Mouse (Mus musculus): ENCODE measurements around the gene Apeh. TPM values are rescaled to one million over a fixed set of nuclear protein-coding genes. Genes with fewer than 3 reads are reported as not detected.

The Apeh gene
- total and polyA plus RNA-seq, 2 experiments from 2014 or later, result 32.8 to 43.5 TPM

GRCm38 (mm10) chr9:108117143-108117542 lies 22.7 kb upstream of the Apeh start:
- Histone ChIP-seq H3K4me2 (ENCODE audit: low read depth, low read length) (no peak overlapping the region), H3K27me3 (ENCODE audit: control insufficient read depth, insufficient read depth, low read length) (peaks cover 6% of the 10 kb centered on the region; the same call in 1 of the 2 replicates), H3K9me3 (replicated peaks; ENCODE audit: control insufficient read depth, low read length) (no peaks in the 10 kb centered on the region), H3K9ac (replicated peaks; ENCODE audit: low read depth, low read length) (no peak overlapping the region), H3K36me3 (replicated peaks; ENCODE audit: control insufficient read depth, insufficient read depth, low read length) (no peaks in the 10 kb centered on the region), H3K4me1 (ENCODE audit: control insufficient read depth, insufficient read depth) (peaks cover 7% of the 10 kb centered on the region), H3K4me3 (ENCODE audit: low read depth, low read length) (no peak overlapping the region), H3K27ac (ENCODE audit: low read depth) (no peak overlapping the region)
- no peak for DNase-seq (ENCODE audit: low spot score)
- WGBS, result 66% methylated on average over 4 of the region's 4 CpGs
- TF ChIP-seq EP300 (IDR thresholded peaks at IDR 0.05; ENCODE audit: low read depth), result no peak
- no peak for TF ChIP-seq CTCF (IDR thresholded peaks at IDR 0.05; ENCODE audit: low read depth)
- no peak for ATAC-seq (ENCODE audit: insufficient read depth, low read depth)

DNA sequence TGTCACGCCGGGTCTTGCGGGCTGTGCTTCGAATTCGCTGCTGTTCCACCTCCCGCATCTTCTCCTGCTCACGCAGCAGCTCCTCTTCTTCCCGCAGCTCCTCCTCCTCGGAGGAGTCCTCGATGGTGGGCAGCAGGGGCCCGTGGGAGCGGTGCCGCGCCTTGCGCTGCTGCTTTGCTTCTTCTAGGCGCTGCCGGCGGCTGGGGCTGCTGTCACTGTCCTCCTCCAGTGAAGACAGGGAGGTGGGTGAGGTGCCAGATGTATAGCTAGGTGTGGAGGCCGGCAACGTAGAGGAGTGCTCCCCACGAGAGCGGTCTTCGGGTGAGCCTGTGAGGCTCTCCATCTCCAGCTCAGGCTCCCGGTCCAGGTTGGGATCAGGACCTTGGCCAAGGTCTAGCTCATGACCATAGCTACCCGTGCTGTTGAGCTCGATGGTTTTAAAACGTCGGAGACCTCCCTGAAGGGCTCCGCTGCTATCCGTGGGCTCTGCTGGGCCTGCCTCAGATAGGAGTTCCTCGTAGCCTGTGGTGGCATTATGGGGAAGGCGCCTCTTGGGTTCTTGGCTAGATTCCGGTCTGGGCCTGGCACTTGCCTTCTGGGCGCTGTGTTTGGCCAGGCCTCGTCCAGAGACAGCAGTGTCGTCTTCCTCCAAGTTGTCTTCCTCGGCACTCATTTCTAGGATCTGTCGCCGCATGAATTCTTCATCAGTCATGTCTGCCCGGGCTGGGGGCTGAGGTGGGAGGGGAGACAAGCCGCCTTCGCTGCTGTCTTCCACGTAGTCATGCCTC lies 21.1 kb upstream of the Apeh start:
- TF ChIP-seq CTCF (IDR thresholded peaks at IDR 0.05; ENCODE audit: low read depth), result no peak
- Histone ChIP-seq H3K36me3 (replicated peaks; ENCODE audit: control insufficient read depth, insufficient read depth, low read length) (no peaks in the 10 kb centered on the region), H3K4me1 (ENCODE audit: control insufficient read depth, insufficient read depth) (peaks cover 12% of the 10 kb centered on the region), H3K9me3 (replicated peaks; ENCODE audit: control insufficient read depth, low read length) (no peaks in the 10 kb centered on the region), H3K27me3 (ENCODE audit: control insufficient read depth, insufficient read depth, low read length) (peaks cover 9% of the 10 kb centered on the region; the same call in 1 of the 2 replicates), H3K9ac (replicated peaks; ENCODE audit: low read depth, low read length) (no peak overlapping the region), H3K27ac (ENCODE audit: low read depth) (no peak overlapping the region), H3K4me3 (ENCODE audit: low read depth, low read length) (no peak overlapping the region), H3K4me2 (ENCODE audit: low read depth, low read length) (no peak overlapping the region)
- ATAC-seq (ENCODE audit: insufficient read depth, low read depth), result no peak
- 65% methylated on average over 43 of the region's 43 CpGs for WGBS
- DNase-seq (ENCODE audit: low spot score), result no peak

GRCm38 (mm10) chr9:108112719-108113340 lies 18.4 kb upstream of the Apeh start:
- Histone ChIP-seq H3K27ac (ENCODE audit: low read depth) (no peak overlapping the region), H3K4me1 (ENCODE audit: control insufficient read depth, insufficient read depth) (peaks cover 7% of the 10 kb centered on the region; the same call in 1 of the 2 replicates), H3K4me2 (ENCODE audit: low read depth, low read length) (no peak overlapping the region), H3K36me3 (replicated peaks; ENCODE audit: control insufficient read depth, insufficient read depth, low read length) (no peaks in the 10 kb centered on the region), H3K27me3 (ENCODE audit: control insufficient read depth, insufficient read depth, low read length) (peaks cover 15% of the 10 kb centered on the region; the same call in 1 of the 2 replicates), H3K9me3 (replicated peaks; ENCODE audit: control insufficient read depth, low read length) (no peaks in the 10 kb centered on the region), H3K4me3 (ENCODE audit: low read depth, low read length) (no peak overlapping the region), H3K9ac (replicated peaks; ENCODE audit: low read depth, low read length) (no peak overlapping the region)
- 93% methylated on average over 18 of the region's 18 CpGs for WGBS
- ATAC-seq (ENCODE audit: insufficient read depth, low read depth) (no peak), DNase-seq (ENCODE audit: low spot score) (no peak)
- TF ChIP-seq EP300 (IDR thresholded peaks at IDR 0.05; ENCODE audit: low read depth), result no peak
- TF ChIP-seq CTCF (IDR thresholded peaks at IDR 0.05; ENCODE audit: low read depth), result no peak

DNA sequence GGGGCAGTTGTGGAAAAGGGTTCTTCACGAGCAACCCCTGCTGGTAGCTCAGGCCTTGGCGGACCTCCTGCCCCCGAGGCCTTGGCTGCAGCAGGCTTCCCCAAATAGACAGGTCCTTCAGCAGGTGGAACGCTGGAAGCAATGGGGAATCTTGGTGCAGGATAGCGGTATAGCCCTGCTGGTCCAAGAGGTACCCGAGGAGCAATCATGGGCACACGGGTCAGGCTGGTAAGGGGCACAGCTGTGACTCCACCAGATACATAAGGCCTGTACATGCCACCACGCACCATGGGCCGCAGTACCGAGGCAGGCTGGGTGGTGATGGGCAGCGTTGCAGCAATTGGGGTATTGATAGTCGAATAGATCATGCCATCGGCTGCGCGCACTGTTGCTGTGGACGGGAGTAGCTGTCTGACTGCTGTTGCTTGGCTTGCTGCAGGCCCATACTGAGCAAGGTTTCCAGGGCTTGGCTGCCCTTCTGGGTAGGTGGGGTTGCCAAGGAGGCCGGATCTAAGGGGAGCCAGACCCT lies 17.3 kb upstream of the Apeh start:
- 71% methylated on average over 17 of the region's 17 CpGs for WGBS
- Histone ChIP-seq H3K36me3 (replicated peaks; ENCODE audit: control insufficient read depth, insufficient read depth, low read length) (no peaks in the 10 kb centered on the region), H3K4me1 (ENCODE audit: control insufficient read depth, insufficient read depth) (peaks cover 7% of the 10 kb centered on the region; the same call in 1 of the 2 replicates), H3K4me3 (ENCODE audit: low read depth, low read length) (peak overlapping the region; percentile 32), H3K4me2 (ENCODE audit: low read depth, low read length) (peak overlapping the region; percentile 54), H3K9ac (replicated peaks; ENCODE audit: low read depth, low read length) (peak overlapping the region; percentile 18; the same call in 1 of the 2 replicates), H3K27me3 (ENCODE audit: control insufficient read depth, insufficient read depth, low read length) (peaks cover 15% of the 10 kb centered on the region; the same call in 1 of the 2 replicates), H3K9me3 (replicated peaks; ENCODE audit: control insufficient read depth, low read length) (no peaks in the 10 kb centered on the region), H3K27ac (ENCODE audit: low read depth) (no peak overlapping the region)
- no peak for DNase-seq (ENCODE audit: low spot score)
- no peak for ATAC-seq (ENCODE audit: insufficient read depth, low read depth)
- TF ChIP-seq EP300 (IDR thresholded peaks at IDR 0.05; ENCODE audit: low read depth), result no peak
- TF ChIP-seq CTCF (IDR thresholded peaks at IDR 0.05; ENCODE audit: low read depth), result no peak

DNA sequence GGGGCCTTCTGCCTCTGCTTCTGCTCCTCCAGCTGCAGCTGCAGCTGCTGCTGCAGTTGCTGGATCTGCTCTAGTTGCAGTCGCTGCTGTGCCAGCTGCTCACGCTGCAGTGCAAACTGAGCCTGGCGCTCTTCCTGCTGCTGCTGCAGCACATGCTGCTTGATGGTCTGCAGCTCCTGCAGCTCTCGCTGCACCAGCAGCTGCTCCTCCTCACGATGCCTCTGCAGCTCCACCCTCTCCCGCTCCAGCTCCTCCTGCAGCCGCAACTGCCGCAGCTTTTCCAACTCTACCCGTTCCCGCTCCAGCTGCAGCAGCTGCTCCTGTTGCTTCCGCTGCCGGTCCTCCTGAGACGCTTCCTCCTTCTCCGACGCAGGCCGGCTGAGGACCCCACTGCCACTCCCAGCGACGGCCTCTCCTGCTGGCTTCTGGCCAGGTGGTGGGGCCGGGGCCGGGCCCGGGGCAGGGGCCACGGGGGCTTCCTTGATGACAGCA lies 16.7 kb upstream of the Apeh start:
- 9% methylated on average over 21 of the region's 22 CpGs for WGBS
- Histone ChIP-seq H3K4me2 (ENCODE audit: low read depth, low read length) (peak overlapping the region; percentile 54), H3K36me3 (replicated peaks; ENCODE audit: control insufficient read depth, insufficient read depth, low read length) (no peaks in the 10 kb centered on the region), H3K27ac (ENCODE audit: low read depth) (no peak overlapping the region), H3K9ac (replicated peaks; ENCODE audit: low read depth, low read length) (peak overlapping the region; percentile 18; the same call in 1 of the 2 replicates), H3K9me3 (replicated peaks; ENCODE audit: control insufficient read depth, low read length) (no peaks in the 10 kb centered on the region), H3K4me1 (ENCODE audit: control insufficient read depth, insufficient read depth) (peaks cover 7% of the 10 kb centered on the region; the same call in 1 of the 2 replicates), H3K4me3 (ENCODE audit: low read depth, low read length) (peak overlapping the region; percentile 32), H3K27me3 (ENCODE audit: control insufficient read depth, insufficient read depth, low read length) (peaks cover 15% of the 10 kb centered on the region; the same call in 1 of the 2 replicates)
- no peak for TF ChIP-seq CTCF (IDR thresholded peaks at IDR 0.05; ENCODE audit: low read depth)
- no peak for TF ChIP-seq EP300 (IDR thresholded peaks at IDR 0.05; ENCODE audit: low read depth)
- DNase-seq (ENCODE audit: low spot score), result peak; percentile 39
- no peak for ATAC-seq (ENCODE audit: insufficient read depth, low read depth)

All from heart, postnatal 0 days (tissue).